Mouse (Mus musculus) adrenal gland, postnatal 14 days (tissue): ENCODE data around the gene Cldn11. TPM values are rescaled to one million over a fixed set of nuclear protein-coding genes. Genes with fewer than 3 reads are reported as not detected.
"Not testable (repeated sequence)": the region's sequence is repeated elsewhere in the genome, so short reads cannot be mapped to it uniquely, and the experiment has no call there.

Experiments used
- DNase-seq: peaks from one replicate; pipeline ENCODE4 v3.0.0; 2021; ENCODE audit warnings: mixed read lengths
- long read RNA-seq, 2 experiments: library from polyadenylated mRNA; stranded (forward); transcript quantifications; one replicate each; pipeline ENCODE4 v2.0.0; 2021
- total RNA-seq: library from RNA; stranded (reverse); gene quantifications from 2 replicates; pipeline ENCODE4 v1.2.3, GENCODE M21; 2021

Cldn11 gene
- 11.9 and 12.2 TPM in 2 replicates for total RNA-seq
- long read RNA-seq, experiment 1, partial matches to known transcripts: 0 of 3 reads
- long read RNA-seq, experiment 1, other reads (novel, unspliced or antisense): 0 of 3 reads
- long read RNA-seq, experiment 2: 0 reads

GRCm38 (mm10) chr3:31149706-31150105 lies at the start of gene Cldn11:
Cldn11 (plus strand) TSS chr3:31149920.
- DNase-seq: peak; percentile 79

DNA sequence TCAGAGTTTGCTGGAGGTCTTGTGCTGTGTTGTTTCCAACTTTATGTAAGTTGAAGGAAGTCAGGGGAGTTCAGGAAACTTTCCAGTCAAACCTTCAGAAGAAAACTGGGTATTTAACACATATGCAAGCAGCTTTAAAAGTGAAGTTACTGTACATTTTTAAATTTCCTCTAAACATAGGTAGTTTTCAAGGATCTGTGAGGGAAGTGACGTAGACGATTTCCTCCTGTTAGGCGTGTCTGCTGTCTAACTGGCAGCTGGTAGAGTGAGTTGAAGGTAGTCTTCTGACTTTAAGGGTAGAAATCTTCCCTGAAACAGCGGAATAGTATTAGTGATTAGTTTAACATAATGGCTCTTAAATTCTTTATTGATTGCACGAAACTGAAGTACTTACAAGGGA lies 49.7 kb upstream of the Cldn11 start:
- no peak for DNase-seq

- DNase-seq: no peak
Observed at GRCm38 (mm10) chr3:31100802-31101201, 48.9 kb upstream of the Cldn11 start.

DNA sequence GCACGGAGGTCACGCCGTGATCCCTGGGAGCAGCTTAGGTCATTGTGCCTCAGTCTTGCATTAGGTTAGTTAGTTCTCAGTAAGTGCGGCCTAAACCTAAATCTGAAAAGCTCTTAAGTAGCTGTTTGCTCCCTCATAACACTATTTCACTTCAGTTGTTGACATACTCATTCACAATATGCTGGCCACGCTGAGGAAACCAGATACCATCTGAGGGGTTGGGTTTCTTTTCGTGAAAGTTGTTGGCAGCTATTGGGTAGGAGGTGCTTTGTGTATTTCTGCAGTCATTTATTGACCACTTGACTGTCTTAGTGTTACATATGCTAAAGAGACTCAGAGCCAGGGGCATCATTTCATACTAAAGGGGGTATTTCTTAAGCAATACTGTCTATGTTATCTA lies 44.8 kb upstream of the Cldn11 start:
- DNase-seq: no peak

DNA sequence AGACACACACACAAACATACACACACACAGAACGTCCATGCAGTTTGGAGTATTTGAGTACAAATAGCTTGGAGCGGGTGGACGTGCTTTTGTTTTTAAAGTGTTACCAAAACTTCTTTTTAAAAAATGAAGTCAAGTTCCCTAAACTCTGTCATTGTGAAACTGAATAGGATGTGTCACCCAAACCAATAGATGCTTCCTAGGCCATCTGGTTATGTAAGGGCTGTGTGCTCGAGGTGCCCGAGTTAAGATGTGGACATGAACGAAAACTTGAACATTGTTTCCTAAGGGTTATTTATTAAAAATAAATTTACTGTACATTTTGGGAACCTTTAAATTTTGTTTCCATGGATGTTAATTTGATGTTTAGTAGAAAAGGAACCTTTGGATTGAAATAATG lies 43.1 kb upstream of the Cldn11 start:
- no peak for DNase-seq

- peak; percentile 34 for DNase-seq
Observed at GRCm38 (mm10) chr3:31107674-31108073, 42.0 kb upstream of the Cldn11 start.

DNA sequence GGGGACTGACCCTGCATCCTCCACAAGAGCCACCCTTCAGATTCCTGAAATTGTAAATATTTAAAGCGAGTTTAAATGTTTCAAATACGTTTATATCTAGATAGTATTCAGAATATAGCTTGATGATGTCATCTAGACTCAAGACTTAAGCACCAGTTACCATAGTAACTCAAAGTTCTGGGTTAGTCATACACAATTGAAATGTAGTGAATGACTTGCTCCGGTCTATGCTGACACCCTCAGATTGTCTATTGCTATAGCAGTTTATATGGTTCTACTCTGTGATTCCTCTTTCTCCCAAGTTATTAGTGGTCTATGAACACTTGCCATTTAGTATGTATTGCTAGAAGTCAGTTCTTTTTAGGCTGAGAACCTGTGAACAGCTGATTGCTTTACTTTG lies 40.6 kb upstream of the Cldn11 start:
- DNase-seq: no peak

DNA sequence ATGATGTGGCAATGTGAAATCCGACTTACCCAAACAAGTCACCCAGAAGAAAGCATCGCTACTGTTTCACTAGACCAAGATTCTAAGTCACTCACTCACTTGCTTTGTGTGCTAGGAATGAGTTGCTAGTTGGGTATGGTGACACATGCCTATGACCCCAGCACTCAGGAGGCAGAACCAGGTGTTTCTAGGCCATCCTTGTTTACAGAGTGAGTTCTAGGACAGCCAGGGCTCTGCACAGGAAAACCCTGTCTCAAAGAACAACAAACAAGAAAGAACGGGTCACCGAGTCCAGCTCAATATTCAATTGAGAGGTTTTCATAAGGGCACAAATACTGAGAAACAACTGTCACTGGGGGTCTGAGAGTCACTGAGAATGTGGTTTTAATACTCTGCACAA lies 26.6 kb upstream of the Cldn11 start:
- no peak for DNase-seq

GRCm38 (mm10) chr3:31126303-31126702 lies 23.4 kb upstream of the Cldn11 start:
- DNase-seq: no peak

GRCm38 (mm10) chr3:31126848-31127247 lies 22.9 kb upstream of the Cldn11 start:
- DNase-seq: peak; percentile 62

- DNase-seq: no peak
Observed at GRCm38 (mm10) chr3:31129766-31130165, 20.0 kb upstream of the Cldn11 start.

DNA sequence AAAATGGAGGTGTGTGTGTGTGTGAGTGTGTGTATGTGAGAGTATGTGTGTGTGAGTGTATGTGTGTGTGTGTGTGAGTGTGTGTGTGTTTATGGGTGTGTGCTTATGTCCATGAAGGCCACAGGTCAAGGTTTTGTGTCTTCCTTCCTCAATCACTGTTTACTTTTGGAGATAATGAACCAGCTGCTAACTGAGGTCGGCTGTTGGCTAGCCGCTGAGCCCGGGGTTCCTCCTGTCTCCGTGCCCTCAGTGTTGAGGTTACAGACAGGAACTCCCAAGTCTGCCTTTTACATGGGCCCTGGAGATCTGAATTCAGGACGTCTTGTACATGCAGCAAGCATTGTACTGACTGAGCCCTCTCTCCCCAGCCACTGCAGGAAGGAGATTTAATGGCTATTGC lies 16.1 kb upstream of the Cldn11 start:
- no peak for DNase-seq

GRCm38 (mm10) chr3:31134246-31134645 lies 15.5 kb upstream of the Cldn11 start:
- DNase-seq: no peak

- no peak for DNase-seq
Observed at GRCm38 (mm10) chr3:31134696-31135095, 15.0 kb upstream of the Cldn11 start.

DNA sequence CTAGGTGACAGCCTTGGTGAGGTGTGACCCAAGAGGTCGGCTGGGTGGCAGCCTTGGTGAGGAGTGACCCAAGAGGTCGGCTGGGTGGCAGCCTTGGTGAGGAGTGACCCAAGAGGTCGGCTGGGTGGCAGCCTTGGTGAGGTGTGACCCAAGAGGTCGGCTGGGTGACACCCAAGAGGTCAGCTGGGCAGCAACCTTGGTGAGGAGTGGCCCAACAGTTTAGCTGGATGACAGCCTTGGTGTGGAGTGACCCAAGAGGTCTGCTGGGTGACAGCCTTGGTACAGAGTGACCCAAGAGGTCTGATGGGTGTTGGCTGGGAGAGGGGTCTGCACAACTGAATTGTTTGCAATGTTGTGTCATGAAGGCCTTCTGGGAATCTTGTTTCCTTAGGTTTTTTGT lies 13.1 kb upstream of the Cldn11 start:
- not testable (repeated sequence) for DNase-seq

DNA sequence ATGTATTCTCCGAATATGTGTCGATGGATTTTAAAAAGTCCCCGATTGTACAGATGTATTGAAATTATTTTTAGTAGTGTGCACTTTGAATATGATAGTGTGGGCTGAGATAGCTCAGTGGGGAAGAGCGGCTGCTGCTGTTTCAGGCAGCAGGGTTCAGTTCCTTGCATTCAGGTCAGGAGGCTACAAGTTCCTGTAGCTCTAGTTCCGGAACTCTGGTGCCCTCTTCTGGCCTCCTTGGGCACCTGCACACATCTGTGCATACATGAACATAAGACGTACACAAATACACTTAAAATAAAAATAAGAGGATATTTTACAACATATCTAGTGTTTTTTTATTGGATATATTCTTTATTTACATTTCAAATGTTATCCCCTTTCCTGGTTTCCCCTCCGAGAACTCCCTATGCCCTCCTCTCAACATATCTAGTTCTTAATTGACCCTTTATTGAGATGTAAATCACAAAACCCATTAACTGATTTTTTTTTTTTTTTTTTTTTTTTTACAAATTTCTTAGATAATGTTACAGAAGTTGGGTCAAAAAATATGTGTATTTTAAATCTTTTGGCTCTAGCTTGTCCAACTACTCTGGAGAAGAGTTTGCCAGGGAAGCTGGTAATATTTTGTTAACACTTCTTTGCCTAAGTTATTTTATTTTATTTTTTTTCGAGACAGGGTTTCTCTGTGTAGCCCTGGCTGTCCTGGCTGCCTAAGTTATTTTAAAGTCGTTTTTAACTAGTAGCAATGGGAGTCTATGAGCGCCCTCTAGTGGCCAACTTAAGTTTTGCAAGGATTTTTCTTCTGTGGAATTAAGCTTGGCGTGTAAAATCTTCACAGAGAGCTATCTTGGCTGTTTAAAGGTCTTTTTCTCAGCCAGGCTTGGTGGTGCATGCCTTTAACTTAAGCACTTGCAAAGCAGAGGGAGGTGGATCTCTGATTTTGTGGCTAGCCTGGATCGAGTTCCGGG lies 11.0 kb upstream of the Cldn11 start:
- peak; percentile 83 for DNase-seq

DNA sequence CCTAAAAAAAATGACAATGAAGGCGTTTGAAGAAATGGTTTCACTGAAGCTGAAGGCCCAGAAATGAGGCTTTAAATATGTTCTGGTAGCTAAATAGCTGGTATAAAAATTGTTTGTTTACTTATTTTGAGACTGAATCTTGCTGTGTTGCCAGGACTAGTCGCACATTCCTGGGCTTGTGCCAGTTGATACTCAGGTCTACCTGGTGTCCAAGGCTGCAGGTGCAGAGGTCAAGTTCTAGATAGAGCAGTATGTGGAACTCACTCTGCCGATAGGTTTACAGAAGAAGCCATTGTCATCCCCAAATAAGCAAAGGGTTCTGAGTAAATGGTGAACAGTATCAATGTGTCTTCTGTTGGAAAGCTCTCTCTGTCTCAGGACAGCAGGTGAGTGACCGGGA lies 8.1 kb upstream of the Cldn11 start:
- DNase-seq: no peak

- DNase-seq: not testable (repeated sequence)
Observed at GRCm38 (mm10) chr3:31145222-31145621, 4.5 kb upstream of the Cldn11 start.

DNA sequence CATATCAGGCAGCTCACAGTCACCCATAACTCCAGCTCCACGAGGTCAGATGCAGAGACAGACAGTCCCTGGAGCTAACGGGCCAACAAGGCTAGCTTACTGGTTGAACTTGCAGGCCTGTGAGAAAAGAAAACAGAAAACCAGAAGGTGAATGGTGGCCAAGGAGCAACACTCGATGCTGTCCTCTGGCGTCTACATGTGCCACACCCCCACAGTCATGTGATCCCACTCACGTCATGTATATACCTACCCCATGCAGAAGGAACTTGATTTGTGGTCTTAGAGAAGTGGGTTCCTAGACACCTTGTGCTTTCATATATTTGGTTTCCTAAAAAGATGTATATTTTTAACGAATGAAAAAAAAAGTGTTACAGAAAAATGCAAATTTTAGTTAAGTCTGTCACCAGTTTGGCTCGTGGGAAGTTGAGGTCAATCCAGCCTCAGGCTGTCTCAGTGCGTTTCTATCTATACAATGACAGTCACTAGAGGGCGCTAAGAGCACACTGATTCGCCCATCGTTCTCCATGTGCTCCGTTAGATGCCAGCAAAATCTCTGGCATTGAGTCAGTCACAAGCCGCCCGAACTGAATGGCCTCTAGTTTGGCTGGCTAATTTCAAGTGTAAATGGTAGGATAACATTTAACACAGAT lies 4.0 kb upstream of the Cldn11 start:
- DNase-seq: peak; percentile 82

DNA sequence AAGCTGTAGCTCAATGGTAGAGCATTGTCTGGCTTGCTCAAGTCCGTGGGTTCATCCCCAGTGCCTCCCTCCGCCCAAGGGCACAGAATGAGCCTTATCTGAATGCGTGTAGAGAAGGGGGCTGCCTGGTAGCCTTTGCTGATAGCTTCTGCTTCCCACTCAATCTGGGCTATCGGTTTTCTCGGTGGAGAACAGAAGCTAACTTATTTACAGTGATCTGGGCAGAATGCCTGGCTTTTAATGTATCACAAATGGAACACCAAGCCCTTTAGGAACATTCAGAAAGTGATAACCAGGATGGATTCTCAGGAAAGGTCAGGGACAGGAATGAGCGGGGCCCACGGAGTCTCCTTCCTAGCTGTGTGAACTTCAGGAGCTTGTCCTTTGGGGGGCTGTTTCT lies 1.1 kb upstream of the Cldn11 start:
- DNase-seq: no peak

- DNase-seq: peak; percentile 80
Observed at GRCm38 (mm10) chr3:31152108-31152507, 2.4 kb downstream of the Cldn11 start.

GRCm38 (mm10) chr3:31156126-31156525 lies 6.4 kb downstream of the Cldn11 start:
- DNase-seq: no peak

GRCm38 (mm10) chr3:31157776-31158175 lies 8.1 kb downstream of the Cldn11 start:
- no peak for DNase-seq
